13 mouse cellular contexts compared by ENCODE assay signal in the genomic region with DNA sequence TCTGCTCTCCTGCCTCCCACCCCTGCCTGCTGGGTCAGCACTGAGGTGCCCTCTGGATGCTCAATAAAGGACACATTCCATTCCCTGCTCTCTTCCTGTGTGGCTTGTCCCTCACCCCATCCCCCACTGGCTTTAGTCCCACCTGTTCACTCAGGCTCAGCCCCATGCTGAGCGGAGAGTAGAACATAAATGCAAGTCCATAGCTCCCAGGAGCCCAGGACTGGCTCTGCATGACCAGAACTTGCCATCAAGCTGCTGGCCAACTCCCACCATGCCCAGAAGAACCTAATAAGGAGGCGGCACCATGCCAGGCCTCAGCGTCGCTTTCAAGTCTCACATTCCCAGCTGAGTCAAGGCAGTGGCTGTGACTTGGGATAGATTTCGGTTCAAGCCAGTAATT. TPM values are rescaled to one million over a fixed set of nuclear protein-coding genes. Genes with fewer than 3 reads are reported as not detected.
DNase-seq lines count a peak whose midpoint lies in the region; ATAC-seq and TF ChIP-seq lines count a peak whose summit lies in the region.
"Had no signal": no experiment of that assay in that cellular context is flagged by ENCODE, and none has a peak within 500 bp of the region (broad histone marks: within the 10 kb centered on the region; RNA-seq: fewer than 3 reads in every experiment).

No protein-coding gene starts in this region.

- no peaks in the 10 kb centered on the region for H3K27me3 ChIP-seq in ES-Bruce4 (ENCODE audit: control insufficient read depth, insufficient read depth, low read length, poor library complexity, severe bottlenecking)
- H3K27me3 ChIP-seq in embryonic facial prominence, embryonic 15.5 days: no peaks in the 10 kb centered on the region
- H3K27me3 ChIP-seq in forebrain, embryonic 13.5 days: no peaks in the 10 kb centered on the region
- H3K27me3 ChIP-seq: heart, embryonic 15.5 days had no signal

- no peak for TF ChIP-seq POLR2A in ES-Bruce4 (IDR thresholded peaks at IDR 0.05; ENCODE audit: insufficient read depth, low read length)

- H3K4me1 ChIP-seq in ES-Bruce4 (ENCODE audit: control insufficient read depth, insufficient read depth, low read length): peaks cover 5% of the 10 kb centered on the region
- peaks cover 16% of the 10 kb centered on the region; the same call in 1 of the 2 replicates for H3K4me1 ChIP-seq in embryonic facial prominence, embryonic 15.5 days
- 0 out of 2 replicates have a peak, but pooled peaks cover 9% of the 10 kb centered on the region for H3K4me1 ChIP-seq in forebrain, embryonic 13.5 days

- peak; percentile 63 for DNase-seq in gastrocnemius, adult 18-20 months (ENCODE audit: low spot score)
- DNase-seq in gastrocnemius, postnatal 36 days: no peak
- peak; percentile 60 for DNase-seq in kidney, postnatal 14 days
- no peak for DNase-seq in embryo, embryonic 10 days (ENCODE audit: low spot score)
- no peak for DNase-seq in retina, postnatal 1 day
- DNase-seq: lung, postnatal 4 days; midbrain, embryonic 14.5 days had no signal

- no peak for ATAC-seq in embryonic facial prominence, embryonic 15.5 days (ENCODE audit: insufficient number of reproducible peaks, low FRiP score, low TSS enrichment, low read depth)
- ATAC-seq in forebrain, embryonic 13.5 days: no peak

- WGBS in embryonic facial prominence, embryonic 15.5 days: 43% methylated on average over 5 of the region's 5 CpGs
- WGBS in forebrain, embryonic 13.5 days: 72% methylated on average over 5 of the region's 5 CpGs

- no peak overlapping the region for H3K9ac ChIP-seq in ES-Bruce4 (ENCODE audit: low read depth, poor library complexity, severe bottlenecking)
- no peak overlapping the region for H3K9ac ChIP-seq in embryonic facial prominence, embryonic 15.5 days
- H3K9ac ChIP-seq in forebrain, embryonic 13.5 days: no peak overlapping the region
- H3K9ac ChIP-seq: heart, embryonic 15.5 days; hindbrain, embryonic 14.5 days; liver, embryonic 14.5 days had no signal

- 0 out of 2 replicates have a peak, but pooled peaks cover 2% of the 10 kb centered on the region for H3K36me3 ChIP-seq in ES-Bruce4 (ENCODE audit: control insufficient read depth, insufficient read depth, low read length, poor library complexity, severe bottlenecking)
- H3K36me3 ChIP-seq in embryonic facial prominence, embryonic 15.5 days: peaks cover 5% of the 10 kb centered on the region; the same call in 1 of the 2 replicates
- 0 out of 2 replicates have a peak, but pooled peaks cover 2% of the 10 kb centered on the region for H3K36me3 ChIP-seq in forebrain, embryonic 13.5 days (ENCODE audit: poor library complexity, severe bottlenecking)

- H3K9me3 ChIP-seq in ES-Bruce4 (replicated peaks; ENCODE audit: control insufficient read depth, insufficient read depth, low read length, poor library complexity, severe bottlenecking): no peaks in the 10 kb centered on the region
- H3K9me3 ChIP-seq in embryonic facial prominence, embryonic 15.5 days (replicated peaks): no peaks in the 10 kb centered on the region
- H3K9me3 ChIP-seq in forebrain, embryonic 13.5 days (replicated peaks): no peaks in the 10 kb centered on the region
- H3K9me3 ChIP-seq: heart, embryonic 15.5 days had no signal

- no peak overlapping the region for H3K27ac ChIP-seq in ES-Bruce4 (ENCODE audit: insufficient read depth, low read length)
- H3K27ac ChIP-seq in embryonic facial prominence, embryonic 15.5 days (replicated peaks): 0 out of 2 replicates have a peak overlapping the region, but pooled peaks have one; percentile 11
- H3K27ac ChIP-seq in forebrain, embryonic 13.5 days: no peak overlapping the region
- H3K27ac ChIP-seq: heart, embryonic 15.5 days; hindbrain, embryonic 14.5 days; liver, embryonic 14.5 days had no signal

- H3K4me2 ChIP-seq in embryonic facial prominence, embryonic 15.5 days (replicated peaks): no peak overlapping the region
- no peak overlapping the region for H3K4me2 ChIP-seq in forebrain, embryonic 13.5 days
- H3K4me2 ChIP-seq: heart, embryonic 15.5 days; hindbrain, embryonic 14.5 days had no signal

- H3K4me3 ChIP-seq in ES-Bruce4 (ENCODE audit: low read depth, low read length): no peak overlapping the region
- H3K4me3 ChIP-seq in embryonic facial prominence, embryonic 15.5 days (replicated peaks): no peak overlapping the region
- H3K4me3 ChIP-seq in forebrain, embryonic 13.5 days: no peak overlapping the region
- H3K4me3 ChIP-seq: heart, embryonic 15.5 days had no signal

- TF ChIP-seq CTCF in ES-Bruce4 (IDR thresholded peaks at IDR 0.05; ENCODE audit: low read depth, low read length): no peak

- TF ChIP-seq EP300 in ES-Bruce4 (IDR thresholded peaks at IDR 0.05; ENCODE audit: insufficient read depth, low read depth, low read length): 0 out of 2 replicates have a peak, but pooled peaks have one; percentile 47

- intact Hi-C loops in gastrocnemius, postnatal 36 days (cut with DNase I): no loop called here

RNA-seq across cellular contexts. Expression of gene Capg, which starts 18.7 kb away (rescaled TPM):
- total RNA-seq in gastrocnemius, adult 18-20 months (2021): 10 to 100 TPM in 1 of 2 experiments, 1 to 10 TPM in 1; 9.2 to 14.3 TPM
- 10 to 100 TPM in 1 of 2 experiments, 1 to 10 TPM in 1; 7.2 to 11.8 TPM for total RNA-seq in gastrocnemius, postnatal 36 days (2021)
- polyA plus RNA-seq in ES-Bruce4 (2011; ENCODE audit: insufficient read depth, insufficient read length, low read depth, missing spikeins): 55.8 and 60.3 TPM in 2 replicates
- polyA plus RNA-seq in embryonic facial prominence, embryonic 15.5 days (2015; fragmentation: Nextera tagmentation; extraction: Ambion mirVana): 122 and 132 TPM in 2 replicates
- polyA plus RNA-seq in forebrain, embryonic 13.5 days (2015; fragmentation: Nextera tagmentation; extraction: Ambion mirVana): 4.7 and 4.8 TPM in 2 replicates

RNA-seq across cellular contexts. Expression of gene Elmod3, which starts 35.3 kb away (rescaled TPM):
- total RNA-seq in gastrocnemius, adult 18-20 months (2021): 1 to 10 TPM; 7.3 to 8.7 TPM
- total RNA-seq in gastrocnemius, postnatal 36 days (2021): 1 to 10 TPM; 6.1 to 9.5 TPM
- 6.3 and 8.3 TPM in 2 replicates for polyA plus RNA-seq in ES-Bruce4 (2011; ENCODE audit: insufficient read depth, insufficient read length, low read depth, missing spikeins)
- 18.8 and 23.9 TPM in 2 replicates for polyA plus RNA-seq in embryonic facial prominence, embryonic 15.5 days (2015; fragmentation: Nextera tagmentation; extraction: Ambion mirVana)
- 14.1 and 14.8 TPM in 2 replicates for polyA plus RNA-seq in forebrain, embryonic 13.5 days (2015; fragmentation: Nextera tagmentation; extraction: Ambion mirVana)

RNA-seq across cellular contexts. Expression of gene Retsat, which starts 35.4 kb away (rescaled TPM):
- total RNA-seq in gastrocnemius, adult 18-20 months (2021): 10 to 100 TPM; 62.7 to 71.1 TPM
- total RNA-seq in gastrocnemius, postnatal 36 days (2021): 10 to 100 TPM; 70.2 to 71.6 TPM
- 5.2 and 7.8 TPM in 2 replicates for polyA plus RNA-seq in ES-Bruce4 (2011; ENCODE audit: insufficient read depth, insufficient read length, low read depth, missing spikeins)
- 18.1 and 18.7 TPM in 2 replicates for polyA plus RNA-seq in embryonic facial prominence, embryonic 15.5 days (2015; fragmentation: Nextera tagmentation; extraction: Ambion mirVana)
- polyA plus RNA-seq in forebrain, embryonic 13.5 days (2015; fragmentation: Nextera tagmentation; extraction: Ambion mirVana): 3.6 and 5.5 TPM in 2 replicates

RNA-seq across cellular contexts. Expression of gene Sh2d6, which starts 41.4 kb away (rescaled TPM):
- total RNA-seq in gastrocnemius, adult 18-20 months (2021): 1 to 10 TPM in 1 of 2 experiments, under 1 TPM in 1; 0.93 to 1.3 TPM
- total RNA-seq in gastrocnemius, postnatal 36 days (2021): 1 to 10 TPM in 1 of 2 experiments, under 1 TPM in 1; 0.66 to 1.7 TPM
- polyA plus RNA-seq in ES-Bruce4 (2011; ENCODE audit: insufficient read depth, insufficient read length, low read depth, missing spikeins): not detected in 2 replicates
- polyA plus RNA-seq in embryonic facial prominence, embryonic 15.5 days (2015; fragmentation: Nextera tagmentation; extraction: Ambion mirVana): 0.18 and 0.49 TPM in 2 replicates
- 0.62 and 0.89 TPM in 2 replicates for polyA plus RNA-seq in forebrain, embryonic 13.5 days (2015; fragmentation: Nextera tagmentation; extraction: Ambion mirVana)
- polyA plus RNA-seq: heart, embryonic 15.5 days; liver, embryonic 14.5 days had no signal

RNA-seq across cellular contexts. Expression of gene Tgoln1, which starts 53.9 kb away (rescaled TPM):
- total RNA-seq in gastrocnemius, adult 18-20 months (2021): 10 to 100 TPM; 24.0 to 27.9 TPM
- 10 to 100 TPM; 21.8 to 22.1 TPM for total RNA-seq in gastrocnemius, postnatal 36 days (2021)
- 33.2 and 34.1 TPM in 2 replicates for polyA plus RNA-seq in ES-Bruce4 (2011; ENCODE audit: insufficient read depth, insufficient read length, low read depth, missing spikeins)
- polyA plus RNA-seq in embryonic facial prominence, embryonic 15.5 days (2015; fragmentation: Nextera tagmentation; extraction: Ambion mirVana): 26.9 and 27.3 TPM in 2 replicates
- polyA plus RNA-seq in forebrain, embryonic 13.5 days (2015; fragmentation: Nextera tagmentation; extraction: Ambion mirVana): 28.8 and 32.0 TPM in 2 replicates

Comparison
In these comparisons a context has a peak if more than half of its experiments do, and no peak if none do; other contexts are left out.
1. DNase-seq: peak in gastrocnemius, adult 18-20 months (single experiment) and kidney, postnatal 14 days (single experiment); none in gastrocnemius, postnatal 36 days (0 of 2), embryo, embryonic 10 days (single experiment) and retina, postnatal 1 day (single experiment).